Mouse (Mus musculus) lung, adult 2 months (tissue): ENCODE measurements at regions not wholly inside any gene's neighbourhood (a gene's known extent, or its start where the extent isn't known, plus 50 kb on each side); places are given as distances from the start of the nearest gene placed in this dataset.

Experiments
- CTCF ChIP-seq: fragments of 200-500 bp; IDR thresholded peaks from 2 replicates; pipeline ENCODE4 v1.5.1; 2011; ENCODE audit warnings: mild to moderate bottlenecking, low read length, control low read depth; ENCODE audit not compliant: insufficient read depth
- POLR2A ChIP-seq: fragments of 200-500 bp; IDR thresholded peaks from 2 replicates; pipeline ENCODE4 v1.6.1; 2011; ENCODE audit warnings: low read depth, mild to moderate bottlenecking, control low read depth, low read length, borderline replicate concordance; ENCODE audit errors: extremely low read depth

- TF ChIP-seq CTCF: no peak
- no peak for TF ChIP-seq POLR2A
These were observed 315.9 kb upstream of the Tbc1d5 start for GRCm38 (mm10) chr17:51495038-51495437.
